Mouse (Mus musculus) embryonic facial prominence, embryonic 15.5 days (tissue): ENCODE measurements around the gene Grin1. TPM values are rescaled to one million over a fixed set of nuclear protein-coding genes. Genes with fewer than 3 reads are reported as not detected.

Experiments
- ATAC-seq: fragments of 200-750 bp; cut with Nextera tagmentation; 2 replicates; pipeline ENCODE4 v1.8.0; 2017; ENCODE audit warnings: low read depth, moderate TSS enrichment; ENCODE audit not compliant: insufficient number of reproducible peaks, low FRiP score, low TSS enrichment
- H3K27ac ChIP-seq: fragments of 300-500 bp; sonication (generic); replicated peaks from 2 replicates; pipeline ENCODE4 v1.5.1; 2015; ENCODE audit warnings: mild to moderate bottlenecking, inconsistent platforms
- H3K27me3 ChIP-seq: fragments of 300-500 bp; sonication (generic); 2 replicates; pipeline ENCODE4 v1.6.1; 2015; ENCODE audit warnings: inconsistent platforms
- H3K36me3 ChIP-seq: fragments of 300-500 bp; sonication (generic); 2 replicates; pipeline ENCODE4 v1.6.1; 2015; ENCODE audit warnings: mild to moderate bottlenecking, inconsistent platforms
- H3K4me1 ChIP-seq: fragments of 300-500 bp; sonication (generic); 2 replicates; pipeline ENCODE4 v1.6.1; 2015; ENCODE audit warnings: inconsistent platforms
- H3K4me2 ChIP-seq: fragments of 300-500 bp; sonication (generic); replicated peaks from 2 replicates; pipeline ENCODE4 v1.6.1; 2015; ENCODE audit warnings: mild to moderate bottlenecking, inconsistent platforms
- H3K4me3 ChIP-seq: fragments of 300-500 bp; sonication (generic); replicated peaks from 2 replicates; pipeline ENCODE4 v1.5.1; 2015; ENCODE audit warnings: mild to moderate bottlenecking, inconsistent platforms
- H3K9ac ChIP-seq: fragments of 300-500 bp; sonication (generic); 2 replicates; pipeline ENCODE4 v1.6.1; 2015; ENCODE audit warnings: inconsistent platforms
- H3K9me3 ChIP-seq: fragments of 300-500 bp; sonication (generic); replicated peaks from 2 replicates; pipeline ENCODE4 v1.6.1; 2016; ENCODE audit warnings: inconsistent platforms
- WGBS: fragments of 180-500 bp; shearing (Covaris S2); methylation state at CpG from one replicate; pipeline ENCODE4 v1.1.7; 2015; 5-methylcytosine and 5-hydroxymethylcytosine counted together
- polyA plus RNA-seq: library from polyadenylated mRNA; unstranded; fragments of >200 nt; fragmentation: Nextera tagmentation; extraction: Ambion mirVana; gene quantifications from 2 replicates; pipeline ENCODE4 v1.2.1, GENCODE M21; 2015

The Grin1 gene
- polyA plus RNA-seq, 1 experiment from 2014 or later: 0.71 TPM

DNA sequence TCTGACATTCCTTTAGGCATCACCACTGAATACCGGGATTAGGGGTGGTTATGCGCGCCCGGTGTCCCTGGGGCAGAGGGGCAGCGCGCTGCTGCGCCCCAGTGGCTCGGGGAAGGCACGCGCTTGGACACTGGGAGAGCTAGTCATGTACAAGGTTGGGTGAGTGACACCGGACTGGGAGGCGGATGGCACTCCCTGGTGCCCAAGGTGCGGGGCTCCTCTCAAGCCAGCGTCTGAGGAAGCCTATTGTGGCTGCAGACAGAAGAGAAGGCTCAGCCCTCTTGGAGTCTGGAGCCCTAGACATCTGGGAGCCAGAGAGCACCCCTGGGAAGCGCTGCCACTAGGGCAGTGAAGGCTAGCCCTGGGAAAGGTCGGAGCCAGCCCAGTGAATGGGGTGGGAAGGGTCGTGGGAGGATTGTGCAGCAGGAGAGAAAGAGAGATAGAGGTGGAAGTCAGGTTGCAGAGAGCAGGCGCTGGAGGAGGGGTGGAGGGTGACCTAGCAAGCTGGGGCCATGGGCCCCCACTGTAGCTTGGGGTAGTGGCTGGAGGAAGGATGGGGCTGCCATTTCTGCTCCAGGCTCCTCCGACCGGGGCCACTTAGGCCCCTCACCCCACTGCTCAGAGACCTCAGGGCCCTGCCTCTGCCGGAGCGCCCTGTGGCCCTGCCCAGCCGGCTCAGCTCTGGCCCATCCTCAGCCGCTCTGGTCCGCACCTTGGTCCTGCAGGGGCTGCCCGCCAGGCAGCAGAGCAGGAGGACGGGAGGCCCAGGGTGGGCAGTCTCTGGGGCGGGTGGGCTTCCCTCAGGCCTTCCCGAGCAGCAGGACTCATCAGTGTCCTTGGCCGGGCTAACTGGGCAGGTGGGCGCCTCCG lies 27.6 kb downstream of the Grin1 start:
- no peak for ATAC-seq
- Histone ChIP-seq H3K36me3 (no peaks in the 10 kb centered on the region), H3K4me3 (peak overlapping the region; percentile 38), H3K27ac (no peak overlapping the region), H3K9ac (no peak overlapping the region), H3K4me2 (peak overlapping the region; percentile 55), H3K4me1 (peaks cover 50% of the 10 kb centered on the region), H3K27me3 (peaks cover 89% of the 10 kb centered on the region), H3K9me3 (no peaks in the 10 kb centered on the region)
- 4% methylated on average over 30 of the region's 32 CpGs for WGBS

DNA sequence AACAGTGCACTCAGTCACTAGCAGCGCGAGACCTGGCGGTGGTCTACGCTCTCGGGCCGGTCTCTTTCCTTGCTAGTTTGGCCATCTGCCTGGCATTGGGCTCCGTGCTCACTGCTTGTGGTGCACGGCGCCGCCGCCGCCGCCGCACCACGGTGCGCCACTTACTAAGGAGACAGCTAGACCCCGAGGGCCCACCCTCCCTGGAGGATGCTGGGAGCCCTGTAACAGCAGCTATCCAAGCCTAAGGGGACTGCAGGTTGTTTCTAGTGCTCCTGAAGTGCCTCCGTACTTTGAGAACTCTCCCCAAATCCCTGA lies 28.2 kb downstream of the Grin1 start:
- Histone ChIP-seq H3K27ac (no peak overlapping the region), H3K36me3 (no peaks in the 10 kb centered on the region), H3K9me3 (no peaks in the 10 kb centered on the region), H3K4me2 (peak overlapping the region; percentile 49), H3K9ac (no peak overlapping the region), H3K4me3 (peak overlapping the region; percentile 38), H3K27me3 (peaks cover 84% of the 10 kb centered on the region), H3K4me1 (peaks cover 56% of the 10 kb centered on the region)
- ATAC-seq: no peak
- 1% methylated on average over 18 of the region's 18 CpGs for WGBS

GRCm38 (mm10) chr2:25290101-25290815 lies 28.7 kb downstream of the Grin1 start:
- peaks cover 58% of the 10 kb centered on the region for H3K4me1 ChIP-seq
- no peak overlapping the region for H3K9ac ChIP-seq
- no peak overlapping the region for H3K27ac ChIP-seq
- peak overlapping the region; percentile 38 for H3K4me3 ChIP-seq
- H3K4me2 ChIP-seq: peak overlapping the region; percentile 49
- no peaks in the 10 kb centered on the region for H3K9me3 ChIP-seq
- under 1% methylated on average over 54 of the region's 54 CpGs for WGBS
- peaks cover 79% of the 10 kb centered on the region for H3K27me3 ChIP-seq
- ATAC-seq: no peak
- H3K36me3 ChIP-seq: peaks cover 4% of the 10 kb centered on the region

GRCm38 (mm10) chr2:25289651-25290050 lies 29.3 kb downstream of the Grin1 start, which contains the start of gene Lrrc26:
TSS of gene Lrrc26 (plus strand) at chr2:25289915.
- WGBS: 6% methylated on average over 11 of the region's 11 CpGs
- H3K4me3 ChIP-seq: peak within 1 kb of the TSS; percentile 38

GRCm38 (mm10) chr2:25288734-25289345 lies 30.1 kb downstream of the Grin1 start:
- Histone ChIP-seq H3K4me2 (no peak overlapping the region), H3K9me3 (no peaks in the 10 kb centered on the region), H3K36me3 (peaks cover 19% of the 10 kb centered on the region), H3K9ac (no peak overlapping the region), H3K27me3 (peaks cover 65% of the 10 kb centered on the region), H3K27ac (no peak overlapping the region), H3K4me1 (peaks cover 63% of the 10 kb centered on the region), H3K4me3 (no peak overlapping the region)
- 75% methylated on average over 7 of the region's 7 CpGs for WGBS
- ATAC-seq: no peak

More at GRCm38 (mm10) chr2:25289651-25290050, 29.3 kb downstream of the Grin1 start, which contains the start of gene Lrrc26:
- Histone ChIP-seq H3K27ac (no peak within 1 kb of the TSS), H3K4me1 (peaks cover 63% of the 10 kb centered on the region), H3K27me3 (peaks cover 73% of the 10 kb centered on the region), H3K9ac (no peak within 1 kb of the TSS), H3K36me3 (peaks cover 11% of the 10 kb centered on the region), H3K4me2 (peak within 1 kb of the TSS; percentile 49), H3K9me3 (no peaks in the 10 kb centered on the region)
- no peak for ATAC-seq

- Histone ChIP-seq H3K9ac (no peak within 1 kb of the TSS), H3K4me2 (0 out of 2 replicates have a peak within 1 kb of the TSS, but pooled peaks have one; percentile 2), H3K27ac (peak within 1 kb of the TSS; percentile 82), H3K27me3 (peaks cover 57% of the 10 kb centered on the region), H3K4me1 (peaks cover 63% of the 10 kb centered on the region), H3K9me3 (no peaks in the 10 kb centered on the region), H3K36me3 (peaks cover 26% of the 10 kb centered on the region), H3K4me3 (no peak within 1 kb of the TSS)
- WGBS: 83% methylated on average over 6 of the region's 6 CpGs
- ATAC-seq: no peak
These were observed 30.9 kb downstream of the Grin1 start, which contains the start of gene Tmem210 for GRCm38 (mm10) chr2:25287927-25288649. TSS of gene Tmem210 (plus strand) at chr2:25288145.

- H3K4me1 ChIP-seq: peaks cover 55% of the 10 kb centered on the region
- 44% methylated on average over 7 of the region's 7 CpGs for WGBS
- peak overlapping the region; percentile 2; the same call in 1 of the 2 replicates for H3K4me2 ChIP-seq
- H3K9me3 ChIP-seq: no peaks in the 10 kb centered on the region
- H3K36me3 ChIP-seq: peaks cover 36% of the 10 kb centered on the region
- peak overlapping the region; percentile 82 for H3K27ac ChIP-seq
- H3K9ac ChIP-seq: no peak overlapping the region
- peak; percentile 20; the same call in 1 of the 2 replicates for ATAC-seq
- H3K4me3 ChIP-seq: no peak overlapping the region
- peaks cover 47% of the 10 kb centered on the region for H3K27me3 ChIP-seq
These were observed 31.9 kb downstream of the Grin1 start for GRCm38 (mm10) chr2:25286837-25287636.

GRCm38 (mm10) chr2:25286314-25286713 lies 32.7 kb downstream of the Grin1 start:
- no peak overlapping the region for H3K9ac ChIP-seq
- H3K27me3 ChIP-seq: peaks cover 40% of the 10 kb centered on the region
- 48% methylated on average over 1 of the region's 1 CpGs for WGBS
- peaks cover 41% of the 10 kb centered on the region for H3K36me3 ChIP-seq
- no peaks in the 10 kb centered on the region for H3K9me3 ChIP-seq
- peaks cover 47% of the 10 kb centered on the region for H3K4me1 ChIP-seq
- no peak for ATAC-seq
- H3K4me3 ChIP-seq: no peak overlapping the region
- H3K27ac ChIP-seq: peak overlapping the region; percentile 82
- peak overlapping the region; percentile 2; the same call in 1 of the 2 replicates for H3K4me2 ChIP-seq

GRCm38 (mm10) chr2:25285551-25285950 lies 33.4 kb downstream of the Grin1 start:
- H3K27me3 ChIP-seq: peaks cover 32% of the 10 kb centered on the region
- no peak for ATAC-seq
- H3K9me3 ChIP-seq: no peaks in the 10 kb centered on the region
- H3K36me3 ChIP-seq: peaks cover 48% of the 10 kb centered on the region
- H3K9ac ChIP-seq: no peak overlapping the region
- H3K4me3 ChIP-seq: no peak overlapping the region
- H3K27ac ChIP-seq: peak overlapping the region; percentile 82
- H3K4me2 ChIP-seq: no peak overlapping the region
- WGBS: 79% methylated on average over 2 of the region's 2 CpGs
- H3K4me1 ChIP-seq: peaks cover 40% of the 10 kb centered on the region
